Mouse (Mus musculus) cerebellum, postnatal 14 days (tissue): Measurements from ENCODE around the gene Gm10638.

Experiments
- DNase-seq, 2 experiments: peaks; one replicate each; pipeline ENCODE4 v3.0.0; 2021; ENCODE audit warnings: mixed read lengths in 2 of 2

Gm10638 gene

DNA sequence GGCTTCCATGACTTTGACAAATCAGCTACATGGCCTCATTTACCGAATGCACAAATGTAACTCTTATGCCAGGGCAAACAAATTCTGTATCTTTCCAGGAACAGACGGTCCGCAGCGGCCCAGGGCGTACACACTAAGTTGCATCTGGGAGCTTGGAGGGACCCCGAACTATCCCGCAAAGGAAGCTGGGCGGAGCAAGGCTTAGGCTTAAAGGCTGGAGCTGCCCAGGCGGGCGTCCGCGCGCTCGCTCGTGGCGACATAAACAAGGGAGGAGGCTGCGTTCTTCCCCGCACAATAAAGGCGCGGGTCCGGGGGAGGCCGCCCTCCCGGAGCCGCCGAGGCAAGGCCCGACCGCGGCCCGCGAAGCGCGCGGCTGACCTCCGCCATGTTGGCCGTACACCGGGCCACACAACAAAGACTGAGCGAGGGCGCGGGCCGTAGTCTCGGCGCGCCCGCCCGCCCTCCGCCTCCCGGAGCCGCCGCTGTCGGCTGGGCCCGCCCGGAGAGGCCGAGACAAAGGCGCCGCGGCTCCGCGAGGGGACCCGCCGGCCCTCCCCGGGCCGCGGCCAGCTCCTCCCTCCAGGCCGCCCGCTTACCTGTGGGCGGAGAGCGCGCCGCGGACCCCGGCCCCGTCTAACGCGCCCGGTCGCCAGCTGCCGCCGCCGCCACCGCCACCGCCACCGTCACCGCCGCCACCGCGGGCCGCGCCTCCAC, at the start of gene Gm10638, which contains the start of gene Siah1a:
TSS of gene Gm10638 (plus strand) at position 479 of the 714 bp plus-strand sequence.
TSS of gene Siah1a (minus strand) at position 714 of the 714 bp plus-strand sequence.
- DNase-seq = peak; percentile 70 to 76

DNA sequence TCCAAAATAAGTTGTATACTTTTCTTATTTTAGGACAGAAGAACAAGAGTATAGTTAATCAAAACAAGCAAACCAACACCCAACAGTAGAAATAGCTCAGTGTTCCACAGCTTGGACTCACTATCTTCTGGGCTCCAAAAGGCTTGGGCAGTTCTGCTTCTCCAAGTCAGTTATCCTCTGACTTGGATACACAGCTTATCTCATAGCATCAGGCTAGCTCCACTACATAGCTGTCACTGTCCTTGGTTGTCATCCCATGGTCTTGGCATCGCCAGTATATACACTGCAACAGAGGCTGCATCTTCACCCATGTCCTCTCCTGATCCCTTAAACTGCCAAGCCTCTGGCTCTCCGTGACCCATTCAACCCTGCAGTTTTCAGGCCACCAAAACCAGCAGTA, 49.8 kb upstream of the Gm10638 start:
- no peak for DNase-seq

DNA sequence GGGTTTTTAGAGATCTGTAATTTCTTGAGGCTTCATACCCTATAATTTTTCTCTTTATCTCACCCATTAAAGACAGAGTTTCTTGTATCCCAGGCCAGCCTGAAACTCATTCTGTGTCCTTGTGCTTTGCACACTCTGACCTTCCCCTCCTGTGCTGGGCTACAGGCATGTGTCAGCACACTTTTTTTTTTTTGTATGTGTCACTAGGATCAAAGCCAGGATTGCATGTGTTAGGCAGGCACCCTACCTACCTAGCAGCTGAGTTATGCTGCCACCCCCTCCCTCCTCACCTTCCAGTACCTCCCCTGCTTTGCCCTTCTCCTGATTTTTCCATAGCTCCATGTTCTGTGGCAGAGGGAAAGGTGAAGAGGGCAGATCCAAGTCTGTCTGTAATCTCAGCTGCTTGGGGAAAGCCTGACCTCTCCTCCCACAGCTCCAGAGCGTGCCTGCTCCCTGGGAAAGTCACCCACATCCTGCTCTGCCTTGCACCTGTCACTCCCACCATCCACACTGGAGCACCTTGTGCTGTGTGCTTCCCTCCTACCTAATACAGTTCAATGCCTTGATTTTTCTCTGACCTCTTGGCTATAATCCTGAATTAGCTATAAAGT, 46.6 kb upstream of the Gm10638 start:
- DNase-seq = no peak

DNA sequence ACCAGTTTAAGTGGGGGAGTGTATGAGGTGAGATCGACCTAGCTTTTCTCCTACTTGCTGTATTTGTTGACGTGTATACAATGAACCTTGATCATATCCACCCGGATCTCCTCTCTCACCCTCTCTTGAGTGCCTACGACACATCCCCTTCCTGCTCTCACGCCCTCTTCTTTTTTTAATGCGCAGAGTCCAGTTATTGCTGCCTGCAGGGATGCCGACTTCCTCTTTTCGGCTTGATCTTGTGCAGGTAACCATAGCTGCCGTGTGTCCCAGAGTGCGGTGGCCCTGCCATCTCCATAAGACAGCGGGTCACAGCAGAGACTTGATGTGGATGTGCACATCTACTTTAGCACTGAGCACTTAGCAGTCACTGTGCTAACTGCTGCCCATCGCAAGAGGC, 46.0 kb upstream of the Gm10638 start:
- DNase-seq = no peak

DNA sequence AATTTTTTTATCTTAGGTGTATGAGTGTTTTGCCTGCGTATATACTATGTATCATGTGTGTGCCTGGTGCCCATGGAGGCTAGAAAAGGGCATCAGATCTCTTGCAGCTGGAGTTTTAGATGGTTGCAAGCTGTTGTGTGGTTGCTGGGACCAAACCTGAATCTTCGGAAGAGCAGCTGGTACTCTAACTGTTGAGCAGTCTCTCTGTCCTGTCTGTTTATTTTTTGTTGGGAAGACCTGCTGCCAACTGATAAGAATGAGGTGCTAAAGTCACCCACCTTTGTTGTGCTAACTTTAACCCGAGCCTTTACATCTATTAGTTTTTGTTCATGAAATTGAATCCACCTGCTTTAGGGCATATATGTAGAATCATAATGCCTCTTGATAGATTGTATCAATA, 43.0 kb upstream of the Gm10638 start:
- DNase-seq = no peak

DNA sequence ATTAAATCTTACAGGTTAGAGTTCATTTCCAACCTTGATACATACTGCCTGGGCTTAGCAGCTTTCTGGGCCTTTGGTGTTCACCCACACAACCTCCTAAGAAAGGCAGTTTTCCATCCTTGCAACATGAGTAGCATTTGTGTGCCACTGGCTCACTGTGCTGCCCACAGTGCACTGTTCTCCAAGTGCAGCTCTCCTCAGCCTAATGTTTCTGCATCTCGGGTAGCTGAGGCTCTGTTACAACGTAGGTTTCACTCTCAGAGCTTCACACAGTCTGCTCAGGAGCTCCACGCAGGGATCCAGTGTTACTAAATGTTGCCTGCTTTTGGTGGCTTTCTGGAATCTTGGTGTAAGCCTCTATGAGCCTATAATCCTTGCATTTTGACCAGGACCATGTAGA, 40.2 kb upstream of the Gm10638 start:
- no peak for DNase-seq

DNA sequence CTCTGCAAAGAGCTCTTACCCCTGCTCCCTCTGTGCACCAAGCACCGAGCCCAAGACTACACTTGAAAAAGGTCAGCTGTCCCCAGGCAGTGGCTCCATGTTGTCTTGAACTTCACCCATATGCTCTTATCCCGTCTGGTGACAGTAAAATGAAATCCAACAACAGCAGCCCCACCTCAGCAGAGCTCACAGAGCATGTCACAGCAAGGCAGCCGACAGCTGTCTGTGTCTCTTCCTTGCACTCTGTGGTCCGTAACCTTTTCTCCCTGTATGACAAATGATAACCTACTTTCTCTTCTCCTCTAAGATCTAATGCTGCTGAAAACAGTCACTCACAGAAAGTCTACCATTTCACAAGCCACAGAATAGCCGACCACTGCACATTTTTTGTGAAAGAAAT, 38.7 kb upstream of the Gm10638 start:
- no peak for DNase-seq

DNA sequence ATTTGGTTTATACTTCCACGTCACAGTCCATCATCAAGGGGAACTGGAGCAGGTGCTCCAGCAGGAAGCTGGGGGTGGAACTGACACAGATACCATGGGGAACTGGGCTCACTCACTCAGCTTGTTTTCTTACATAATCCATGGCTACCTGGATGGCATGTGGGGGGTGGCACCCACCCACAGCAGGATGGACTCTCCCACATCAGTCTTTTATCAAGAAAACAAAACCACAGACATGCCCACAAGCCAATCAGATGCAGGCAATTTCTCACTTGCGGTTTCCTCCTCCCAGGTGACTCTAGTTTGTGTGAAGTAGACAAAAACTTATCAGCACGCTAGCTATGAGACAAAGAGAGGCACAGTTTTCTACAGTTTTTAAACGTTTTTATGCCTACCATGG, 37.6 kb upstream of the Gm10638 start:
- DNase-seq = no peak

DNA sequence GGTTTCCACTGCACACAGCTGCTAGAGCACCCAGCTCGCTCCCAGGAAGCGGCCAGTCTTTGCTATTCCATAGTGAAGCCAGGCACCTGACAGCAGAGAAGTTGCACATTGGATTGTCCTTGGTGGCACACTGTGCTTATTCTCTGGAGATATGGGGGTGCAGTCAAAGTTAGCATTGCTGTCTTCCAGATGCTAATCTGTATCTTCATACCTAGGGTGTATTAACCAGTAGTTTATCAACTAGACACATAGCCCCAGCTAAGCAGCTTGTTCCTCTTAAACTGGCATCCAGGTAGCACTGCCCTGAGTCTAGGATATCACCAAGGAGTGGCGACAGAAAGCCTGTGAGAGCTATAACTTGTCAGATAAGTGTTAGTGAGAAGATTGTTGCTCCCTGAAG, 32.9 kb upstream of the Gm10638 start:
- no peak for DNase-seq

DNA sequence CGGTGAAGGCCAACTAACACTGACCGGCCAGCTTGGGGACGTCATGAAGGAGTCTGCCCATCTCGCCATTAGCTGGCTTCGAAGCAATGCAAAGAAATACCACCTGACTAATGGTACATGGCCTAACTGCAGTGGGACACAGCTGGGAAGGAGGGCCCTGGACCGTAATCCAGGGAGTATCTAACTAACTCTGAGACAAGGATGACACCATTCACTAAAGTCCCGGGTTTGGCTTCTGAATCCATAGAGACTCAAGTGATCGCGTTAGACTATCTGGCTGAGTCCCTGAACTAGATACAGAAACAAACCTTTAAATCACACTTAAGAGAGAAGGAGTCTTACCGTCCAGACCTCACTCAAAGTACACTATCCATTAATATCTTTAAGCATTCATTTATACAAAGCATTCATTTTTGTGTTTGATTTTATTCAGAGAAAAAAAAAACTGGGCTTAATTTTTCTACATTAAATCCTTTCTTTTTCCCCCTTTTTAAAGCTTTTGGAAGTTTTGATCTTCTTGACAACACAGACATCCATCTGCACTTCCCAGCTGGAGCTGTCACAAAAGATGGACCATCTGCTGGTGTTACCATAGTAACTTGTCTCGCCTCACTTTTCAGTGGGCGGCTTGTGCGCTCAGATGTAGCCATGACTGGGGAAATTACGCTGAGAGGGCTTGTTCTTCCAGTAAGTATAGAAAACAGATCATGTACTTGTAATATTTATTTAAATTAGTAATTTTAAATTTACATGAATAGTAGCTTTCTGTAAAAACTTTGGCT, 31.9 kb upstream of the Gm10638 start:
- peak; percentile 72 to 79 for DNase-seq

DNA sequence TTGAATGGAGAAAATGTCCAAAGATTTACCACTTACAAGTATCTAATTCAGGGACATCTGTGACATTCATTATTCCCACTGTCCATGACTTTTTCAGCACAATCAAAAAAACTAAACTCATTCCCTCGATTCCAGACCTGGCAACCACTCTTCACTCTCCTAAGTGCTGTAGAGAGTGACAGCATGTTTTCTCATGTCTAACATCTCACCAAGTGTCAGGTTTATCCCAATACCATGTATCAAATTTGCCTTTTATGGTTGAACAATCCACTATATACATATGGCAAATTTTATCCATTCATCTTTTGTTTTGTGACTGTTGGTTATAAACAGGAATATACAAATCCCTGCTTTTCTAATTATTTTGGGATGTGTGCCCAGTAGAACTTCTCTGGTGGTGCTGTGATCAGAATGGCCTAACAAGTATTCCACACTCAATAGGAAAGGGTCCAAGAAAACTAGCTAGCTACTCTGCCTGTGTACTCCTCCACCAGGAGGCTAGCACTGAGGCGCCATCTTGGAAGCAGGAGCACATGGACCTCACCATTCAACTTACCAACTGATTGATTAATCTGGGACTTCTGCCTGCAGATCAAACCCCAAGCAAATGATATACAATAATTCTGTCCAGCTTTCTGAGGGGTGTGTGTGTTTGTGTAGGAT, 27.0 kb upstream of the Gm10638 start:
- DNase-seq = no peak

DNA sequence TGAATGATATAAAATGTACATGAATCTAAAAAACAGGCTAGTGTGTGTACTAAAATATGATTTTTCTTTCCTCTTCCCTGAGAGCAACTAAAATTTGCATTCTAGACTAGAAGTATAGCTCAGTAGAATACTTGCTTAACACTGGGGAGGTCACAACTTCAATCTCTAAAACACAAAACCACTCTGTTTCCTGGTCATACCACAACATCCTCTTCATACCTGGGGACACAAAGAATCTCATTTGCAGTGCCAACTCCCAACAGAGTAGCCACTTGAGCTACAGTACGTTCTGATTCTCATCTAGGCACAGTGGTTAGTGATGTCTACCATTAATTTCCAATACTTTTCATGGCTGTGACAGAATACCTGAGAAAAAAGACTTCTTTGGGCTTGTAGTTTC, 26.1 kb upstream of the Gm10638 start:
- DNase-seq = no peak

DNA sequence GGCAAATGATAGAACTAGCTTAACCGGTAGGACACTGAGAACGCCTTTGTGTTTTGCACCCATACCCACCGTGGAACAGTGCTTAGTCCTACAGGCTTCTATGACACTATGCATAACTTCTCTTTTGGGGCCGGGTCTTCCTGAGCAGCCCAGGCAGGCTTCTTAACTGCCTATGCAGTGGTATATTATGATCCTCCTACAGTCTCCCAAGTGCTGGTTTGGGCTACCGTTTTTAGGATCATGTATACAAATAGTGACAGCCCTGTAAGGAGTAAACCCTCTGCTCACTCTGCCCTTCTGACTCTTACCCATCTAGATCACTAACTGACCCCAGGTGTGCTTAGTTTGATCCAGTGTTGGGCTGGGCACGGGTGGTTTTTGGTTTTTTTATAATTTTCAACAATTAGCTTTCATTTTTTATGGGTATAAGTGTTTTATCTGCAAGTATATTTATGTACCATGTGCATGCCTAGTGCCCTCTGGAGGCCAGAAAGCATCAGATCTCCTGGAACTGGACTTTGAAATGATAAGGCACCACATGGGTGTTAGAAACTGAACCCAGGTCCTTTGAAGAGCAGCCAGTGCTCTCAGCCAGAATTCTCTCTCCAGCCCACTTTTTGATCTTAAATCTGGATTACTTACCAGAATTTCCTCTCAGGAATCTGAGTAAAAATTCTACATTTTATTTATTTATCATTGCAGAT, 24.6 kb upstream of the Gm10638 start:
- DNase-seq = no peak

DNA sequence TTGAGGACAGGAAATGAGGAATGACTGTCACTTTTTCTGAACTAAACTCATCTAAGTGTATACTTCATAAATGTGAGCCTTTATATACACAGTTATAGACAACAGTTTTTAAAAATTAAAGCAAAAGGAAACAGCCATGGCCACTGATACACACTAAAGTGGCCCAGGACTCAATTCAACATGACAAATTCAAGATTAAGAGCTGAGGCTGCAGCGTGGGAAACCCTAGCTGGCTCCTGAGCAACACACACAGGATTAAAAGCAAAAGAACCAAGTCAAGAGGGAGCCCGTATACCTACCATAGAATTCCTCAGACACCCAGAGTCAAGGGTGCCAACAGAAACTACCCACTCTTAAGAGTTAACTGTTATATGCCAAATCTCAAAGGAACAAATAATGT, 24.0 kb upstream of the Gm10638 start:
- DNase-seq = no peak

DNA sequence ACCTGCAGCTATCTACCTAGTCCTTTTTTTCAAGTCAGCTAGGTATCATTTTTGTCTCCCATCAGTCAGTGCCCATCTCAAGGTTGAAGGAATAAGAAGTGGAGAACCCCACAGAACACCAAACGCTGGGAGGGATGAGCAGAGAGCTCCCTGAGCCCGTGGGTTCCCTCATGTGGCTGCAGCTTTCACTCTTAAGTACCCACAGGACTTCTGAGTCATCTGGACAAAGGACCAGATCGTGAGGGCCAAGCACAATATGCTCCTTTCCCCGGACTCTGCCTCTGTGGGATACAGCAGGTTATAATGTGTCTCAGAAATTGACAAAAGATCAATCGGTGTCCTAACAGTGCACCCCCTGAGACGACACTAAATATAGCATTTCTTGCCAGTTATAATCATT, 18.5 kb upstream of the Gm10638 start:
- DNase-seq = no peak

DNA sequence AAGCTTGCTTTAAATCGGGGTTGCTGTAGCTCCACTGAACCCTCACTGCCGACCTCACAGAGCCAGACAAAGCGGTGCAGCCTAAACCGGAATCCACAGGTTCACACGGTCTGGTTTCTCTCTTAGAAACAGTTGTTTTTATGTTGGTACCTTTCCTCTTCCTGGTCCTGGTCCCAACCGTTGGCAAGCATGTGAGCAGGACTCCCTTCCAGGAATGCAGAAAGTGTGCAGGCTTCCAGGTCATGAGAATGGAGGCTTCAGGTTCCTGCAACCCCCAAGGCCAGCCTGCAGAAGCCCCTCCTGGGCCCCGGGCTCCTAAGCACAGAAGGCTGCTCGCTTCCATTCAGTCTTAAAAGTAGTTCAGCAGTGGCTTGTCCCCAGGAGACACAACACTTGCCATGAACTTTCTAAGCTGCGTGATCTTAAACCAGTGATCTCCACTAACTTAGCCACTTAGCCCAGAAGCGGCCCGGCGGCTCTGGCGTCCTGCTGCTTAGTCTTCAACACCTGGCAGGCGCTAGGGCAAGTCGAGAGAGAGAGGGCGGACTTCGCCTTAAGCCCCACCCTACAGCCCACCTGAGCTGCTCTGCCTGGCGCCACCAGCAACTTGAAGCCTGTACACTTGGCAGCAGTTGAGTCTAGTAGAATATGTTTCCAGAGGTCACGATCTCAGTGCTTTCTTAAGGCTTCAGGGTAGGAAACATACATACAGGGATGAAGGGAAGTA, 17.1 kb upstream of the Gm10638 start:
- no peak for DNase-seq

DNA sequence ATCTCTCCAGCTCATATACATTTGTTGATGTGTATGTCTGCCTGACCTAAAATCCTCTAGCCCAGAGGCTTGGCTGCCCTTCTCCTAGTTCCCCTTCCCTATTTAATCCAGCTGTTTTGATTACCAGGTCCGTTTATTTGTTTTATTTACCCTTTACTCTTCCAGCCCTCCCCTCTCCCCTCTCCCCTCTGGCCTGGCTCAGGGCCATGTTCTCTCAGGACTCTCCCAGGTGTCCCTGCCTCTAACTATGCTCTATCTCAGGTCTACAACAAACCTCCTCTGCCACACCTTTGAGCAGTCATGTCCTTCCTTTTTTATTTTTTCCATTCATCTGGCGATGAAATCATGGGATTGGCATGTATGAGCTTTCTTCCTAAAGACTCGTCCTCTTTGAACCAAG, 15.2 kb upstream of the Gm10638 start:
- peak; percentile 37 to 40 for DNase-seq

DNA sequence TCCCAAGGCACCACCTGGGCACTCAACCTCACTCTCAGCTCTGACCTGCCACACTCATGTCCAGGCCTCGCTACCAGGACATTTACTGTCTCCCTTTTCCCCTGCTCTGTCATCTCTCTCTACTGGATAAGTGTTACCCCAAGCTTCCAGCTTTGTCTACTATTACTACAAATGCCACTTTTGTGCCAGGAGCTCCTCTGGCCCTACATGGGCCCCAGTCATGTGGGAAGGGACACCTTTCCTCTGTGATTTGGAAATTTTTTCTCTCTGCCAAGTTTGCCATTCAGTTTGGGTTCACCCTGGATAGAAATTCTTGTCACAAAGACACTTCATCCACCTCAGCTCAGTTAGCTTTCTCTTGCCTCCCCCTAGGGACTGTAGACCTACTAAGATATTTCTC, 14.6 kb upstream of the Gm10638 start:
- DNase-seq = no peak

DNA sequence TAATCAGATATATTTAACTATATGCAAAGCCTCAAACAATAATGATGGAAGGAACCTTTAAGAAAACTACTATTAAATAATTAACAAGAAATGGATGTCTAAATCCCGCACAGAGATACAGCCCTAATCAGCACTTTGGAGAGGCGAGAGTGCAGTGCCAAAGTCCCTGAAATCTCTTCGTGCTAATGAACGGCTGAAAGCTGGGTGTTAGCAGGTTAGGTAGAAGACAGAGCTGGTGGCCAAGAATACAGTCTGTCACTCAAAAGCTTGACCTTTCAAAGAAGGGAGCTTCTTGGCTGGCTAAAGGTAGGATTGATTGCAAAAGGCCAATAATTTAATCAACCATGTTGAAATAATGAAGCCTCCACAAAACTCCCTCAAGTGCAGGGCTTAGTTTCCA, 11.3 kb upstream of the Gm10638 start:
- DNase-seq = no peak

DNA sequence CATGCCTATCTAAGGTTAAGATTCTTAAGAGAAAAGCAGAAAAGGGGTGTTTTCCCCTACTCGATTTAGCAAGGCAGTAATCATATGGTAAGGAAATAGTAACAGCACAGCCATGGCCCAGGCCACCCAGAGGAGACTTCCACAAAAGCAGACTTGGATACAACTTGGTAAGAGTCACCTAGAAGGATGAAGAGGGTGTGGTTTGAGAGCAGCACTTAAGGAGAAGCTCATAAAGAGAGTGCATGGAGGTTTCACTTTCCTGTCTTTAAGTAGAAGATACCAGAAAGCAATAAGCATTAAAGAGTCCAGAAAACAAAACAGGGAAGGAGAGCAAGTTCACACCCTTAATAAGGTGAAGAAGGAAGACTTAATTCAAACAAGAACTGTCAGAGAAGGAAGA, 10.5 kb upstream of the Gm10638 start:
- no peak for DNase-seq

DNA sequence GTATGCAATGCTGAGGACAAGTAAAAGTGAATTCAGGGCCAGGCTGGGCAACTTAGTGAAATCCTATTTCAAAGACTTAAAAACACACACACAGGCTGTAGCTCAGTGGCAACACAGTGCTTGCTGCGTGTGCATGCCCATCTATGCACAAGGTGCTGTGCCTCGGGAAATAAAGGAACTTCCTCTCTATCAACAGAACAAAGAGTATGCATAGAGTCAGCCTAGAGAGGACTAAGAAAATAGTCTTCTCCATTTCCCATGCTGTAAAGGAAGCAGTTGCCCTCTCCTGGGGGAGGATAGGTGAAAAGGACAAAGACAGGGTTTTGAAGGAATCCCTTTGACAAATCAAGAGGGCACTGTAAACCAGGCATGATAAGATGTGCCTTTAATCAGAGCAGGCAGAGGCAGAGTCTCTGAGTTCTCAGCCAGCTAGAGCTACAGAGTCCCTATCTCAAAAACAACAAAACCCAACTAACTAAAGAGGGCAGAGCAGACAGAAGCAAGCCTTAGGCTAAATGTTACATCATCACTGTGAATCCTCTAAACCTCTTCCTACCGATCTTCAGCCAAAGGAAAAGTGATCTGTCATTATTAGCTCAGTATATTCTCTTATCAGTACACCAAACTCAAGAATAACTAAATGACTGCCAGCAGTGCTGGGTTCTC, 9.9 kb upstream of the Gm10638 start:
- DNase-seq = no peak

DNA sequence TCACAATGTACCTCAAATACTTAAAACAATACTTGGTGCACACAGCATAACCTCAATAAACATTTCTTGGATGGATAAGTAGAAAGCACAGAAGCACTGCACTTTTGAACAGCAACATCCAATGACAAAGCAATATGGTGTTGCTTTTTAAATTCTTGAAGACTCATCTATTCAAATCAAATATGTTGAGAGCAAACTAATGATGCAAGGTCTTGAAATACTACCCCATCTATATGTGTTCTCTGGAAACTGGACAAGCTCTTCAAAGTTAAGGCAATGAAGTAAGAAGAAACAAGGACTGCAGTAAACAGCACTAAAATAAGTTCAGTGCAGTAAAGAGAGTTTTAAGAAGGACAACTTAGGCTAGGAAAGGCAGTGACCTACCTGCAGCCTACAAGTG, 4.6 kb upstream of the Gm10638 start:
- DNase-seq = no peak
